Mouse (Mus musculus): ENCODE results near the gene Ubp1.

- TF ChIP-seq CTCF (conservative IDR thresholded peaks at IDR 0.05; ENCODE audit: insufficient read depth, insufficient read length, low read depth, low read length), result no peak
- TF ChIP-seq POLR2A (IDR thresholded peaks at IDR 0.05; ENCODE audit: low read depth, low read length), result no peak
Observed at GRCm38 (mm10) chr9:113915789-113916188, 14.9 kb upstream of the Ubp1 start.
